ENCODE assay signal across 7 mouse cellular contexts in the genomic region with DNA sequence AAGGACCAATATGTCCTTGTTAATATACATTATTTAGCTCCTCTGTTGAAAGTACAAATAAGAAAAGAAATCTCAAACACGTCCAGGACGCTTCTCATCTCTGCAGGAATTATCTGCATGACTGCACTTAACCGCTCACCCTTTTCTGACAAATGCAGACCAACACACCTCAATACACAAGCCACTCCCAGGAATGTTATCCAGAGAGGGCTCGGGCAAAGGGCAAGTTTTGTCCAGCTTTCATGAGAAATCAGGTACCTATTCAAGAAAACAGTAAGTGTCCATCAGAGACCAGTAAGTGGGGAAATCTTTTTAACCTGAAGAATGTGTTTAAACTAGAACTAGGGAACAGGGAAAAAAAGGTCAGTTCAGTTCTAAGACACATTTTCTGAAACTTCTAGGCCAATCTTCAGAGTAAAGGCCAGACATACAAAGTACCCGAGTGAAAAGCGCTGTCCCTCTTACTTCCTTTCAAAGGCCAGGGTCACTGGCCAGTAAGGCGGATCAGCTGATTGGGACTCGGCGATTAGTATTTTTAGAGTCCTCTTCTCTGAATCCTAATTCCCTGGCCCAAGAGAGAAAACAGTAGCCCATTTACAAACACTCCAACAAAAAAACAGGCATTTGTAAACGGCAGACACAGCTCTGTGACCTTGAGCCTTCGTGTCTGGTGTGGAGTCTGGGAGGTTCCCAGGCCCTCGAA. TPM values are rescaled to one million over a fixed set of nuclear protein-coding genes. Genes with fewer than 3 reads are reported as not detected.
DNase-seq lines count a peak whose midpoint lies in the region; ATAC-seq and TF ChIP-seq lines count a peak whose summit lies in the region.

No protein-coding gene starts in this region.

- no peak for TF ChIP-seq POLR2A in testis, adult 2 months (IDR thresholded peaks at IDR 0.05; ENCODE audit: control insufficient read depth, low read depth, low read length)

- H3K4me2 ChIP-seq in limb, embryonic 15.5 days, result peak overlapping the region; percentile 83

- TF ChIP-seq CTCF in testis, adult 2 months (IDR thresholded peaks at IDR 0.05; ENCODE audit: control insufficient read depth, insufficient read depth, insufficient replicate concordance, low read depth, low read length), result no peak

- no peaks in the 10 kb centered on the region for H3K36me3 ChIP-seq in testis, adult 2 months (ENCODE audit: control insufficient read depth, insufficient read depth, low read length)
- peaks cover 16% of the 10 kb centered on the region for H3K36me3 ChIP-seq in hindbrain, embryonic 10.5 days
- peaks cover 8% of the 10 kb centered on the region for H3K36me3 ChIP-seq in limb, embryonic 15.5 days

- no peaks in the 10 kb centered on the region for H3K27me3 ChIP-seq in testis, adult 2 months (ENCODE audit: control insufficient read depth, insufficient read depth, low read length)
- peaks cover 4% of the 10 kb centered on the region; the same call in 1 of the 2 replicates for H3K27me3 ChIP-seq in hindbrain, embryonic 10.5 days (ENCODE audit: insufficient read depth, poor library complexity, severe bottlenecking)
- no peaks in the 10 kb centered on the region for H3K27me3 ChIP-seq in limb, embryonic 15.5 days

- no peaks in the 10 kb centered on the region for H3K9me3 ChIP-seq in hindbrain, embryonic 10.5 days
- no peaks in the 10 kb centered on the region for H3K9me3 ChIP-seq in limb, embryonic 15.5 days

- no peak for ATAC-seq in limb, embryonic 15.5 days (ENCODE audit: insufficient number of reproducible peaks, low FRiP score, low TSS enrichment, low read depth)

- 18% methylated on average over 12 of the region's 12 CpGs for WGBS in hindbrain, embryonic 10.5 days
- 35% methylated on average over 12 of the region's 12 CpGs for WGBS in limb, embryonic 15.5 days

- DNase-seq in testis, postnatal 10 days (ENCODE audit: low spot score), result no peak
- DNase-seq in hindbrain, embryonic 10.5 days (ENCODE audit: low spot score), result no peak
- DNase-seq in right cerebral cortex, postnatal 36 days (ENCODE audit: low spot score in 2 of 2), result no peak
- no peak for DNase-seq in cerebellum, adult 11-12 months
- DNase-seq in frontal cortex, postnatal 25 days (ENCODE audit: low spot score in 2 of 2), result no peak

- H3K27ac ChIP-seq in testis, adult 2 months (ENCODE audit: control insufficient read depth, insufficient read depth, low read depth, low read length), result no peak overlapping the region
- H3K27ac ChIP-seq in hindbrain, embryonic 10.5 days, result peak overlapping the region; percentile 89
- no peak overlapping the region for H3K27ac ChIP-seq in limb, embryonic 15.5 days

- H3K9ac ChIP-seq in limb, embryonic 15.5 days, result peak overlapping the region; percentile 77

- H3K4me1 ChIP-seq in testis, adult 2 months (ENCODE audit: control insufficient read depth, insufficient read depth, low read length), result peaks cover 8% of the 10 kb centered on the region
- peaks cover 20% of the 10 kb centered on the region for H3K4me1 ChIP-seq in hindbrain, embryonic 10.5 days (replicated peaks)
- 0 out of 2 replicates have a peak, but pooled peaks cover 5% of the 10 kb centered on the region for H3K4me1 ChIP-seq in limb, embryonic 15.5 days

- peak overlapping the region; percentile 71 for H3K4me3 ChIP-seq in testis, adult 2 months (ENCODE audit: control insufficient read depth, low read depth, low read length)
- peak overlapping the region; percentile 95 for H3K4me3 ChIP-seq in hindbrain, embryonic 10.5 days
- H3K4me3 ChIP-seq in limb, embryonic 15.5 days, result peak overlapping the region; percentile 64

RNA-seq across cellular contexts. Expression of a gene that starts 0.8 kb away (rescaled TPM):
- polyA plus RNA-seq in testis, adult 2 months (2012; rRNA removed), result 0.30 and 0.80 TPM in 2 replicates
- 13.0 and 13.7 TPM in 2 replicates for polyA plus RNA-seq in hindbrain, embryonic 10.5 days (2016; fragmentation: Nextera tagmentation; extraction: Ambion mirVana)
- polyA plus RNA-seq in limb, embryonic 15.5 days (2015; fragmentation: Nextera tagmentation; extraction: Ambion mirVana), result 5.0 and 5.3 TPM in 2 replicates

RNA-seq across cellular contexts. Expression of a gene that starts 8.5 kb away (rescaled TPM):
- polyA plus RNA-seq in testis, adult 2 months (2012; rRNA removed), result 6.9 TPM in 2 replicates
- 7.9 and 8.2 TPM in 2 replicates for polyA plus RNA-seq in hindbrain, embryonic 10.5 days (2016; fragmentation: Nextera tagmentation; extraction: Ambion mirVana)
- polyA plus RNA-seq in limb, embryonic 15.5 days (2015; fragmentation: Nextera tagmentation; extraction: Ambion mirVana), result 10.4 and 13.2 TPM in 2 replicates
